Mouse (Mus musculus): ENCODE results near the gene Sall4. TPM values are rescaled to one million over a fixed set of nuclear protein-coding genes. Genes with fewer than 3 reads are reported as not detected.
A peak's percentile ranks its signal among the peaks of the same experiment; 100 is the strongest.

Gene Sall4
- polyA plus RNA-seq, 1 experiment: 0.28 TPM

GRCm38 (mm10) chr2:168710979-168711378 lies 56.8 kb downstream of the Sall4 start:
- H3K27me3 ChIP-seq (ENCODE audit: control insufficient read depth, insufficient read depth, low read length): no peaks in the 10 kb centered on the region
- no peak overlapping the region for H3K27ac ChIP-seq (ENCODE audit: insufficient read depth, low read length)
- WGBS: 76% methylated on average over 3 of the region's 3 CpGs
- no peak for TF ChIP-seq CTCF (IDR thresholded peaks at IDR 0.05; ENCODE audit: borderline replicate concordance, insufficient read depth, low read depth, low read length)
- no peak for TF ChIP-seq POLR2A (IDR thresholded peaks at IDR 0.05; ENCODE audit: borderline replicate concordance, insufficient read depth, low read length)
- peaks cover 19% of the 10 kb centered on the region for H3K4me1 ChIP-seq (ENCODE audit: control insufficient read depth, insufficient read depth, low read length)
- no peak for DNase-seq
- H3K4me3 ChIP-seq (replicated peaks; ENCODE audit: insufficient read depth, low read depth, low read length): no peak overlapping the region

- H3K27me3 ChIP-seq (ENCODE audit: control insufficient read depth, insufficient read depth, low read length): no peaks in the 10 kb centered on the region
- H3K4me3 ChIP-seq (replicated peaks; ENCODE audit: insufficient read depth, low read depth, low read length): no peak overlapping the region
- H3K4me1 ChIP-seq (ENCODE audit: control insufficient read depth, insufficient read depth, low read length): peaks cover 10% of the 10 kb centered on the region
- no peak overlapping the region for H3K27ac ChIP-seq (ENCODE audit: insufficient read depth, low read length)
- WGBS: 64% methylated on average over 9 of the region's 9 CpGs
- no peak for DNase-seq
- TF ChIP-seq POLR2A (IDR thresholded peaks at IDR 0.05; ENCODE audit: borderline replicate concordance, insufficient read depth, low read length) (no peak), CTCF (IDR thresholded peaks at IDR 0.05; ENCODE audit: borderline replicate concordance, insufficient read depth, low read depth, low read length) (no peak)
Observed at GRCm38 (mm10) chr2:168707766-168708165, 60.0 kb downstream of the Sall4 start.

- no peak for TF ChIP-seq CTCF (IDR thresholded peaks at IDR 0.05; ENCODE audit: borderline replicate concordance, insufficient read depth, low read depth, low read length)
- TF ChIP-seq POLR2A (IDR thresholded peaks at IDR 0.05; ENCODE audit: borderline replicate concordance, insufficient read depth, low read length): no peak
- Histone ChIP-seq H3K27me3 (ENCODE audit: control insufficient read depth, insufficient read depth, low read length) (no peaks in the 10 kb centered on the region), H3K4me1 (ENCODE audit: control insufficient read depth, insufficient read depth, low read length) (peaks cover 7% of the 10 kb centered on the region; the same call in 1 of the 2 replicates), H3K27ac (ENCODE audit: insufficient read depth, low read length) (peak overlapping the region; percentile 12; the same call in 1 of the 2 replicates), H3K4me3 (replicated peaks; ENCODE audit: insufficient read depth, low read depth, low read length) (no peak overlapping the region)
- 7% methylated on average over 13 of the region's 13 CpGs for WGBS
- DNase-seq: peak; percentile 48 to 50
Observed at GRCm38 (mm10) chr2:168702266-168702665, 65.5 kb downstream of the Sall4 start.

Other genes starting within 250 kb of the Sall4 start
- gene Nfatc2, start 166.3 kb downstream of the Sall4 start, polyA plus RNA-seq (2012; rRNA removed): 24.0 and 26.0 TPM in 2 replicates
- gene Atp9a, start 25.5 kb downstream of the Sall4 start, polyA plus RNA-seq (2012; rRNA removed): 316 and 321 TPM in 2 replicates
- gene Zfp64, start 187.6 kb upstream of the Sall4 start, polyA plus RNA-seq (2012; rRNA removed): 18.6 and 19.8 TPM in 2 replicates

Measured in cerebellum, adult 2 months (tissue).